In the genomic region with DNA sequence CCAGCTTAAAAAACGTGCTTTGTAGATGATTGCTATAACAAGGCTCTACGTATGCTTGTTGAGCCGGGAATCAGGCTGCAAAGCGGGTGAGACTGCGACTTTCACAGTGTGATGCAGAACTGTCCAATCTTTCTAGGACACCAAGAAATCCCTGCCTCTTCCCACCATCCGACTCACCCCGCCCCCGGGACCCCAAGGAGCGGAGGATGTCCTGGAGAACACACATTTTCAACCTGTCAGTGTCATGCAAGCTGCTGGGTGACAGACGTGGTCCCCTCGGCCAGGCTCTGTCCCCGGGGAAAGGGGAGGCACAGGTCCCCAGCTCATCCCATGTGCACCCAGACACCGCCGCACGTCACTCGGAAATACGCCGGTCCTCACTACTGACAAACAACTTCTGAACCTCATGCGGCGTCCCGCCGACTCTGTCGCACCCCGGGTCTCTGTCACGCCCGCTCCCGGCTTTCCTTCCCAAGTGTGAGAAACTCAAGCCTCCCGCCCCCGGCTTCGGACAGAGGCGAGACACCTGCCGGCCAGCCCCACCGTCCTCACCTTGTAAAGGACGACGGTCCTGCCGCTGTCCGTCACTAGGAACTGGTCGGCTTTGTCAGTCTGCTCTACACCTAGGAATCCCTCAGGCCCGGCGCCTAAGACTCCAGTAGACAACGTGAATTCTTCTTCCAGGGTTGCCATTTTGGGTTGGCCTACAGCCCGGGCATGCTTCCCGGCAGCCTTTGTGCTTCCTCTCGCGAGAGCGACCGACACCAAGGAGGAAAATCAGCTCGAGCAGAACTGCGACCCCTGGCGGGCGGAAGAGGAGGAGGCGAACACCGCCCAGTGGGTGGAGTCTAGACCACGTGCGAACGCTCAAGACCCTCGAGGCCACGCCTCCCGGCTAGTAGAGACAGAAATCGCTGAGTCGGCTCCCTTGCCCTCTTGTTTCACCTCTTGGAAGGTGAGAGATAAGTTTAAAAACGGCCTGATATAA, we compare ENCODE assay signal across 8 mouse cellular contexts. TPM values are rescaled to one million over a fixed set of nuclear protein-coding genes. Genes with fewer than 3 reads are reported as not detected.
A peak's percentile ranks its signal among the peaks of the same experiment; 100 is the strongest.
DNase-seq lines count a peak whose midpoint lies in the region; ATAC-seq and TF ChIP-seq lines count a peak whose summit lies in the region.

Gene Nol11, minus strand, starts transcription at position 817 of the 988 bp plus-strand sequence.

- peak; percentile 99 for DNase-seq in 416B (ENCODE audit: low read depth)
- DNase-seq in heart, adult 8-10 months (ENCODE audit: low spot score): peak; percentile 99
- DNase-seq in kidney, adult 9 months: peak; percentile 100
- peak; percentile 96 for DNase-seq in limb, embryonic 14.5 days (ENCODE audit: low spot score)
- DNase-seq in midbrain, postnatal 0 days (ENCODE audit: low spot score): peak; percentile 98
- DNase-seq in spleen, postnatal 14 days (ENCODE audit: low spot score in 2 of 2): peak; percentile 97 to 98

- no peaks in the 10 kb centered on the region for H3K9me3 ChIP-seq in embryonic facial prominence, embryonic 15.5 days (replicated peaks)
- H3K9me3 ChIP-seq in limb, embryonic 14.5 days (ENCODE audit: control insufficient read depth, low read length): no peaks in the 10 kb centered on the region
- H3K9me3 ChIP-seq in midbrain, postnatal 0 days (ENCODE audit: low read length): no peaks in the 10 kb centered on the region

- H3K4me2 ChIP-seq in embryonic facial prominence, embryonic 15.5 days (replicated peaks): peak within 1 kb of the TSS; percentile 63
- H3K4me2 ChIP-seq in limb, embryonic 14.5 days (replicated peaks; ENCODE audit: low read depth, low read length, severe bottlenecking): peak within 1 kb of the TSS; percentile 78
- peak within 1 kb of the TSS; percentile 84 for H3K4me2 ChIP-seq in midbrain, postnatal 0 days (ENCODE audit: low read depth, low read length, poor library complexity, severe bottlenecking)

- WGBS in bone marrow, adult 2 months: under 1% methylated on average over 62 of the region's 62 CpGs
- WGBS in embryonic facial prominence, embryonic 15.5 days: under 1% methylated on average over 62 of the region's 62 CpGs
- WGBS in limb, embryonic 14.5 days: under 1% methylated on average over 62 of the region's 62 CpGs
- under 1% methylated on average over 62 of the region's 62 CpGs for WGBS in midbrain, postnatal 0 days

- peak; percentile 94 for ATAC-seq in embryonic facial prominence, embryonic 15.5 days (ENCODE audit: insufficient number of reproducible peaks, low FRiP score, low TSS enrichment, low read depth)
- peak; percentile 98 for ATAC-seq in limb, embryonic 14.5 days (ENCODE audit: low FRiP score, low read depth)
- ATAC-seq in midbrain, postnatal 0 days (ENCODE audit: low FRiP score): peak; percentile 96

- peak; percentile 65 for TF ChIP-seq POLR2A in bone marrow, adult 2 months (IDR thresholded peaks at IDR 0.05; ENCODE audit: borderline replicate concordance, control insufficient read depth, low read depth, low read length)
- TF ChIP-seq POLR2A in limb, embryonic 14.5 days (IDR thresholded peaks at IDR 0.05; ENCODE audit: borderline replicate concordance, extremely low read depth, insufficient read depth, insufficient read length): peak; percentile 57; the same call in 1 of the 2 replicates

- H3K27me3 ChIP-seq in embryonic facial prominence, embryonic 15.5 days: no peaks in the 10 kb centered on the region
- H3K27me3 ChIP-seq in limb, embryonic 14.5 days (ENCODE audit: control insufficient read depth, insufficient read depth, low read length): no peaks in the 10 kb centered on the region
- no peaks in the 10 kb centered on the region for H3K27me3 ChIP-seq in midbrain, postnatal 0 days (ENCODE audit: insufficient read depth, low read length)

- peaks cover 25% of the 10 kb centered on the region for H3K36me3 ChIP-seq in embryonic facial prominence, embryonic 15.5 days
- H3K36me3 ChIP-seq in limb, embryonic 14.5 days (ENCODE audit: control insufficient read depth, insufficient read depth, low read length): peaks cover 26% of the 10 kb centered on the region
- peaks cover 13% of the 10 kb centered on the region; the same call in 1 of the 2 replicates for H3K36me3 ChIP-seq in midbrain, postnatal 0 days (ENCODE audit: insufficient read depth, low read length)

- peaks cover 2% of the 10 kb centered on the region for H3K4me1 ChIP-seq in bone marrow, adult 2 months (ENCODE audit: control insufficient read depth, insufficient read depth, low read length)
- H3K4me1 ChIP-seq in embryonic facial prominence, embryonic 15.5 days: peaks cover 7% of the 10 kb centered on the region
- 0 out of 2 replicates have a peak, but pooled peaks cover 5% of the 10 kb centered on the region for H3K4me1 ChIP-seq in limb, embryonic 14.5 days (ENCODE audit: control insufficient read depth, insufficient read depth, low read length)
- H3K4me1 ChIP-seq in midbrain, postnatal 0 days (ENCODE audit: insufficient read depth, low read length): peaks cover 3% of the 10 kb centered on the region; the same call in 1 of the 2 replicates

- TF ChIP-seq CTCF in bone marrow, adult 2 months (IDR thresholded peaks at IDR 0.05; ENCODE audit: control insufficient read depth, insufficient read depth, low read length): peak; percentile 99
- TF ChIP-seq CTCF in midbrain, postnatal 0 days (IDR thresholded peaks at IDR 0.05): peak; percentile 98

- H3K9ac ChIP-seq in embryonic facial prominence, embryonic 15.5 days: peak within 1 kb of the TSS; percentile 76
- peak within 1 kb of the TSS; percentile 93 for H3K9ac ChIP-seq in limb, embryonic 14.5 days (ENCODE audit: low read depth, low read length, severe bottlenecking)
- peak within 1 kb of the TSS; percentile 72 for H3K9ac ChIP-seq in midbrain, postnatal 0 days (replicated peaks; ENCODE audit: low read length, poor library complexity, severe bottlenecking)

- peak within 1 kb of the TSS; percentile 94 for H3K4me3 ChIP-seq in bone marrow, adult 2 months (replicated peaks; ENCODE audit: control insufficient read depth, low read depth, low read length)
- peak within 1 kb of the TSS; percentile 74 for H3K4me3 ChIP-seq in embryonic facial prominence, embryonic 15.5 days (replicated peaks)
- peak within 1 kb of the TSS; percentile 96 for H3K4me3 ChIP-seq in limb, embryonic 14.5 days (replicated peaks; ENCODE audit: low read length)
- H3K4me3 ChIP-seq in midbrain, postnatal 0 days (ENCODE audit: low read depth, low read length): peak within 1 kb of the TSS; percentile 63

- H3K27ac ChIP-seq in bone marrow, adult 2 months (ENCODE audit: control insufficient read depth, insufficient read depth, low read depth, low read length, poor library complexity): no peak within 1 kb of the TSS; the same call in 1 of the 2 replicates
- H3K27ac ChIP-seq in embryonic facial prominence, embryonic 15.5 days (replicated peaks): peak within 1 kb of the TSS; percentile 61
- H3K27ac ChIP-seq in limb, embryonic 14.5 days (replicated peaks; ENCODE audit: low read depth, low read length): peak within 1 kb of the TSS; percentile 61
- peak within 1 kb of the TSS; percentile 69 for H3K27ac ChIP-seq in midbrain, postnatal 0 days (ENCODE audit: low read depth, low read length)

RNA-seq across cellular contexts. Expression of gene Nol11, which starts in this region (rescaled TPM):
- 8.4 and 27.2 TPM in 2 replicates for polyA plus RNA-seq in bone marrow, adult 2 months (2011; ENCODE audit: insufficient read depth, insufficient read length, low replicate concordance, missing spikeins)
- 42.9 and 43.5 TPM in 2 replicates for polyA plus RNA-seq in embryonic facial prominence, embryonic 15.5 days (2015; fragmentation: Nextera tagmentation; extraction: Ambion mirVana)
- 10 to 100 TPM; 19.0 to 20.7 (median 19.9) TPM for total RNA-seq in heart, adult 8-10 months (2022)
- 25.3 and 28.0 TPM in 2 replicates for polyA plus RNA-seq in limb, embryonic 14.5 days (2012; rRNA removed)
- 45.4 and 53.9 TPM in 2 replicates for polyA plus RNA-seq in limb, embryonic 14.5 days (2014; fragmentation: Nextera tagmentation; extraction: Ambion mirVana)
- total RNA-seq in midbrain, postnatal 0 days (2014; rRNA removed): 35.6 and 40.9 TPM in 2 replicates
- 35.4 and 36.9 TPM in 2 replicates for polyA plus RNA-seq in midbrain, postnatal 0 days (2015; fragmentation: Nextera tagmentation; extraction: Ambion mirVana)
